Mouse (Mus musculus) limb, embryonic 13.5 days (tissue): ENCODE results near the gene Galr3. TPM values are rescaled to one million over a fixed set of nuclear protein-coding genes. Genes with fewer than 3 reads are reported as not detected.

ENCODE experiments used
- ATAC-seq: fragments of 200-750 bp; cut with Nextera tagmentation; 2 replicates; pipeline ENCODE4 v1.8.0; 2017; ENCODE audit warnings: low read depth, moderate number of reproducible peaks, moderate TSS enrichment; ENCODE audit not compliant: low FRiP score
- H3K27ac ChIP-seq: fragments of 300-500 bp; sonication (generic); 2 replicates; pipeline ENCODE4 v1.5.1; 2015; ENCODE audit warnings: inconsistent platforms, mild to moderate bottlenecking, moderate library complexity
- H3K27me3 ChIP-seq: fragments of 300-500 bp; sonication (generic); 2 replicates; pipeline ENCODE4 v1.6.1; 2015; ENCODE audit warnings: mild to moderate bottlenecking, inconsistent platforms
- H3K36me3 ChIP-seq: fragments of 300-500 bp; sonication (generic); 2 replicates; pipeline ENCODE4 v1.6.1; 2015; ENCODE audit warnings: inconsistent platforms, mild to moderate bottlenecking, moderate library complexity
- H3K4me1 ChIP-seq: fragments of 300-500 bp; sonication (generic); 2 replicates; pipeline ENCODE4 v1.6.1; 2015; ENCODE audit warnings: inconsistent platforms
- H3K4me2 ChIP-seq: fragments of 300-500 bp; sonication (generic); replicated peaks from 2 replicates; pipeline ENCODE4 v1.6.1; 2015; ENCODE audit warnings: inconsistent platforms, mild to moderate bottlenecking, moderate library complexity
- H3K4me3 ChIP-seq: fragments of 300-500 bp; sonication (generic); 2 replicates; pipeline ENCODE4 v1.5.1; 2015; ENCODE audit warnings: moderate library complexity, mild to moderate bottlenecking, inconsistent platforms
- H3K9ac ChIP-seq: fragments of 300-500 bp; sonication (generic); 2 replicates; pipeline ENCODE4 v1.6.1; 2015; ENCODE audit warnings: mild to moderate bottlenecking, inconsistent platforms
- H3K9me3 ChIP-seq: fragments of 300-500 bp; sonication (generic); 2 replicates; pipeline ENCODE4 v1.6.1; 2016; ENCODE audit warnings: inconsistent platforms
- WGBS: fragments of 180-500 bp; shearing (Covaris S2); methylation state at CpG from one replicate; pipeline ENCODE4 v1.1.7; 2015; 5-methylcytosine and 5-hydroxymethylcytosine counted together
- polyA plus RNA-seq: library from polyadenylated mRNA; unstranded; fragments of >200 nt; fragmentation: Nextera tagmentation; extraction: Ambion mirVana; gene quantifications from 2 replicates; pipeline ENCODE4 v1.2.1, GENCODE M21; 2015

Galr3 gene
- polyA plus RNA-seq: not detected in 2 replicates

DNA sequence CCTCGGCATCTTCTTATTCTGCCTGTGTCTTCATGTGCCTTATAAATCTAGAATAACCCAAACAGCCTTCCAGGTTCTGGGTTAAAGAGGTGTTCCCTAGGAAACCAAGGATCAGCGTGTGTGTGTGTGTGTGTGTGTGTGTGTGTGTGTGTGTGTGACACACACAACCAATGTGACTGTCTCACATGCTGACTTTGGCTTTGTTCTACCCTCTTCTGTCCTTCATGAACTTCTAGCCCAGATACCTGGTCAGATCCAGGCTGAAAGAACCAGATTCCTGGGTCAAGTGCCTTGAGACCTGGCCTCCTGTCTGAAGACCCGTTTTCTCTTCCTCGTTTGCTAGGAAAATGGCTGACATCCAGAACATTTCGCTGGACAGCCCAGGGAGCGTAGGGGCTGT lies at the start of gene Galr3:
Gene Galr3, plus strand, starts transcription at position 301 of the 400 bp plus-strand sequence.
- peaks cover 50% of the 10 kb centered on the region for H3K4me1 ChIP-seq
- H3K9ac ChIP-seq: peak within 1 kb of the TSS; percentile 68
- peaks cover 10% of the 10 kb centered on the region for H3K36me3 ChIP-seq
- H3K27me3 ChIP-seq: peaks cover 38% of the 10 kb centered on the region
- WGBS: 72% methylated on average over 6 of the region's 6 CpGs
- no peaks in the 10 kb centered on the region for H3K9me3 ChIP-seq
- H3K4me2 ChIP-seq: peak within 1 kb of the TSS; percentile 99
- peak within 1 kb of the TSS; percentile 61 for H3K4me3 ChIP-seq
- no peak within 1 kb of the TSS for H3K27ac ChIP-seq
- ATAC-seq: no peak

DNA sequence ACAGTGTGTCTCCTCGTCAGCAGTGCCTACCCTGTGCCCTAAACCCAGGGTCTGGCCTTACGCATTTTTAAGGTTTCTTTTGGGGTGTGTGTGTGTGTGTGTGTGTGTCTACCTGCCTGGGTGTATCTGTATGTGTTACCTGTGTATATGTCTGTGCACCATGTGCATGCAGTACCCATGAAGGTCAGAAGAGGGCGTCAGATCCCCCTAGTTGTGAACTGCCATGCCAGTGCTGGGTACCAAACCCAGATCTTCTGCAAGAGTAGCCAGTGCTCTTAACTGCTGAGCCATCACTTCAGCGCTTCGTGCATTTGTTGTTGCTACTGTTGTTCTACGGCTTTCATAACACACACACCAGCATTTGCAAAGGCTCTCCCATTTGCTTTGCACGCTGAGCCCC lies 49.5 kb upstream of the Galr3 start:
- Histone ChIP-seq H3K27me3 (no peaks in the 10 kb centered on the region), H3K9ac (no peak overlapping the region), H3K4me1 (peaks cover 12% of the 10 kb centered on the region), H3K4me2 (no peak overlapping the region), H3K4me3 (no peak overlapping the region), H3K36me3 (peaks cover 98% of the 10 kb centered on the region), H3K27ac (no peak overlapping the region), H3K9me3 (no peaks in the 10 kb centered on the region)
- no peak for ATAC-seq
- WGBS: 95% methylated on average over 7 of the region's 7 CpGs

DNA sequence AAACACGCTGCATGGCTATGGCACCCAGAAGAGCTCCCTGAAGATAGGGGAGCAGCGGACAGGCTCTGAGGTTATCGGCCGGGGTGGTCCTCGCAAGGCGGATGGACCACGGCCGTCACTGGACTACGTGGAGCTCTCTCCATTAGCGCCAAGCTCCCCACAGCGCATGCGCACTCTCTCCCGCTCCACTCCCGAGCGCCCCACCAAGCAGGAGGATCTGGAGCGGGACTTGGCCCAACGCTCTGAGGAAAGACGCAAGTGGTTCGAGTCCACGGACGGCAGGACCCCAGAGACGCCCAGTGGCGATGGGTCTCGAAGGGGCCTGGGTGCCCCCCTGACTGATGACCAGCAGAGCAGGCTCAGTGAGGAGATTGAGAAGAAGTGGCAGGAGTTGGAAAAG lies 48.8 kb upstream of the Galr3 start:
- H3K4me3 ChIP-seq: no peak overlapping the region
- no peaks in the 10 kb centered on the region for H3K27me3 ChIP-seq
- peaks cover 99% of the 10 kb centered on the region for H3K36me3 ChIP-seq
- no peak overlapping the region for H3K4me2 ChIP-seq
- H3K9me3 ChIP-seq: no peaks in the 10 kb centered on the region
- no peak overlapping the region for H3K9ac ChIP-seq
- WGBS: 95% methylated on average over 24 of the region's 24 CpGs
- H3K27ac ChIP-seq: no peak overlapping the region
- no peak for ATAC-seq
- H3K4me1 ChIP-seq: peaks cover 9% of the 10 kb centered on the region

DNA sequence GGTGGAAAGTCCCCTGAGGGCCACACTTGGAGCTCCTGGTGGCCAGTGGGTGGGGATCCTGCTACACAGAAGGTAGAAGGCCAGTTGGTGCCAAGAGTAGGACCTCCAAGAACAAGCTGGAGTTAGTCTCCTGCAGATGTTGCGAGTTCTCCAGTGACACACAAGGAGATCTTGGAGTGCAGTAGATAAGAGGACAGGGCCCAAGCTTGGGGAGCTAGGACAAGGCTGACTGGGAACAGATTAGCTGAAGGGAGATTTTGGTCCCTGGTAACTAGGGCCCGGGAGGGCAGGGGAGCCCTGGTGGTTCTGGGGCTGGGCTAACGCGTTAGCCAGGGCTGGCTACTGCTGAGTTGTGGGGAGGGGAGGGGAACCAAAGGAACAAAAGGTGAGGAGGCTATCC lies 45.8 kb upstream of the Galr3 start:
- Histone ChIP-seq H3K27me3 (no peaks in the 10 kb centered on the region), H3K4me2 (no peak overlapping the region), H3K9me3 (no peaks in the 10 kb centered on the region), H3K27ac (no peak overlapping the region), H3K4me1 (no peaks in the 10 kb centered on the region), H3K36me3 (peaks cover 99% of the 10 kb centered on the region), H3K4me3 (no peak overlapping the region), H3K9ac (no peak overlapping the region)
- 89% methylated on average over 4 of the region's 4 CpGs for WGBS
- no peak for ATAC-seq

GRCm38 (mm10) chr15:78996663-78997062 lies 45.0 kb upstream of the Galr3 start:
- peaks cover 99% of the 10 kb centered on the region for H3K36me3 ChIP-seq
- no peak overlapping the region for H3K4me2 ChIP-seq
- no peak overlapping the region for H3K4me3 ChIP-seq
- no peak for ATAC-seq
- no peaks in the 10 kb centered on the region for H3K27me3 ChIP-seq
- no peak overlapping the region for H3K27ac ChIP-seq
- 81% methylated on average over 3 of the region's 3 CpGs for WGBS
- no peak overlapping the region for H3K9ac ChIP-seq
- H3K4me1 ChIP-seq: no peaks in the 10 kb centered on the region
- H3K9me3 ChIP-seq: no peaks in the 10 kb centered on the region

GRCm38 (mm10) chr15:78998348-78998747 lies 43.3 kb upstream of the Galr3 start:
- ATAC-seq: no peak
- Histone ChIP-seq H3K4me1 (no peaks in the 10 kb centered on the region), H3K9me3 (no peaks in the 10 kb centered on the region), H3K36me3 (peaks cover 99% of the 10 kb centered on the region), H3K27me3 (no peaks in the 10 kb centered on the region), H3K9ac (no peak overlapping the region), H3K27ac (peak overlapping the region; percentile 34; the same call in 1 of the 2 replicates), H3K4me2 (no peak overlapping the region), H3K4me3 (no peak overlapping the region)
- 68% methylated on average over 8 of the region's 8 CpGs for WGBS

DNA sequence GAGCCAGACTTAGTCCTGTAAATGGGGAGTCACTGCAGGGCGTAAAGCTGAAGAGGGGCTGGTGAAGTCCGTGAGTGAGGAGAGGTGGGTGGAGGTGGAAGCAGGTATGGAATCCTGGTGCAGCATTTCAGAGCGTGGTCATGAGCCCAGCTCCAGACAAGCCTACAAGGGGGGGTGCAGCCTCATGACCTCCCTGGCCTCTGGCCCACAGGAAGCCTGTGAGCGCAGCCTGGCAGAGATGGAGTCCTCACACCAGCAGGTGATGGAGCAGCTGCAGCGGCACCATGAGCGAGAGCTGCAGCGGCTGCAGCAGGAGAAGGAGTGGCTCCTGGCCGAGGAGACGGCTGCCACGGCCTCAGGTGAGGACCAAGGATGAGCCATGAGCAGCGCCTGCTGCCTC lies 42.1 kb upstream of the Galr3 start:
- H3K27ac ChIP-seq: peak overlapping the region; percentile 28; the same call in 1 of the 2 replicates
- 82% methylated on average over 11 of the region's 11 CpGs for WGBS
- ATAC-seq: no peak
- H3K9me3 ChIP-seq: no peaks in the 10 kb centered on the region
- H3K4me2 ChIP-seq: no peak overlapping the region
- no peak overlapping the region for H3K9ac ChIP-seq
- no peak overlapping the region for H3K4me3 ChIP-seq
- H3K27me3 ChIP-seq: no peaks in the 10 kb centered on the region
- H3K36me3 ChIP-seq: peaks cover 99% of the 10 kb centered on the region
- H3K4me1 ChIP-seq: no peaks in the 10 kb centered on the region

GRCm38 (mm10) chr15:79000357-79000791 lies 41.3 kb upstream of the Galr3 start:
- Histone ChIP-seq H3K9me3 (no peaks in the 10 kb centered on the region), H3K4me2 (no peak overlapping the region), H3K9ac (no peak overlapping the region), H3K4me3 (no peak overlapping the region), H3K36me3 (peaks cover 99% of the 10 kb centered on the region), H3K27ac (no peak overlapping the region), H3K27me3 (no peaks in the 10 kb centered on the region), H3K4me1 (no peaks in the 10 kb centered on the region)
- ATAC-seq: no peak
- 76% methylated on average over 7 of the region's 7 CpGs for WGBS

GRCm38 (mm10) chr15:79001559-79001958 lies 40.1 kb upstream of the Galr3 start:
- no peak for ATAC-seq
- no peak overlapping the region for H3K9ac ChIP-seq
- H3K4me1 ChIP-seq: no peaks in the 10 kb centered on the region
- H3K4me3 ChIP-seq: no peak overlapping the region
- no peaks in the 10 kb centered on the region for H3K9me3 ChIP-seq
- peaks cover 99% of the 10 kb centered on the region for H3K36me3 ChIP-seq
- no peak overlapping the region for H3K4me2 ChIP-seq
- no peak overlapping the region for H3K27ac ChIP-seq
- WGBS: 89% methylated on average over 5 of the region's 5 CpGs
- no peaks in the 10 kb centered on the region for H3K27me3 ChIP-seq

- no peak for ATAC-seq
- Histone ChIP-seq H3K9me3 (no peaks in the 10 kb centered on the region), H3K9ac (no peak overlapping the region), H3K27ac (no peak overlapping the region), H3K27me3 (no peaks in the 10 kb centered on the region), H3K36me3 (peaks cover 99% of the 10 kb centered on the region), H3K4me2 (no peak overlapping the region), H3K4me3 (no peak overlapping the region), H3K4me1 (no peaks in the 10 kb centered on the region)
- WGBS: 43% methylated on average over 19 of the region's 19 CpGs
Observed at GRCm38 (mm10) chr15:79002036-79002435, 39.6 kb upstream of the Galr3 start.

- Histone ChIP-seq H3K9me3 (no peaks in the 10 kb centered on the region), H3K27me3 (no peaks in the 10 kb centered on the region), H3K27ac (no peak overlapping the region), H3K4me3 (no peak overlapping the region), H3K36me3 (peaks cover 97% of the 10 kb centered on the region), H3K9ac (no peak overlapping the region), H3K4me2 (no peak overlapping the region), H3K4me1 (no peaks in the 10 kb centered on the region)
- WGBS: 88% methylated on average over 3 of the region's 3 CpGs
- no peak for ATAC-seq
Observed at GRCm38 (mm10) chr15:79003079-79003478, 38.6 kb upstream of the Galr3 start.

DNA sequence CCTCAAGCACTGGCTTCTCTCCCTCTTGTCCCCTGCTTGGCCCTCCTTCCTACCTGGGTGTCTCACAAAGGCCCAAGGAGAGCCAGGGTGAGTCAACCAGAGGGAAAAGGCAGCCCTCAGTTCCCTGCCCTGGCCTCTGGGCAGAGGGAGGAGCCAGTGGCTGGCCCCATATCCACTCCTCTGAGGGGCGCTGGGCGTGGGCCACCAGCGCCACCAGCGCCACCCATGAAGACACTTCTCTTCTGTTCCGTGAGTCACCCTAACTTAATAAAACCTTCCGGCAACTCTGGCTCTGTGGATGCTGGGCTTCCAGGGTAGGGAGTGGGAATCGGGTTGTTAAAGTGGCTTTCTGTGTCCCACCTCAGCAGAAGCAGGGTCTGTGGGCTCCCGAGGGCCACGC lies 36.1 kb upstream of the Galr3 start:
- H3K9me3 ChIP-seq: no peaks in the 10 kb centered on the region
- H3K4me1 ChIP-seq: no peaks in the 10 kb centered on the region
- H3K36me3 ChIP-seq: peaks cover 77% of the 10 kb centered on the region
- H3K27me3 ChIP-seq: no peaks in the 10 kb centered on the region
- H3K4me3 ChIP-seq: no peak overlapping the region
- H3K4me2 ChIP-seq: no peak overlapping the region
- H3K27ac ChIP-seq: no peak overlapping the region
- no peak for ATAC-seq
- 91% methylated on average over 9 of the region's 9 CpGs for WGBS
- H3K9ac ChIP-seq: no peak overlapping the region

DNA sequence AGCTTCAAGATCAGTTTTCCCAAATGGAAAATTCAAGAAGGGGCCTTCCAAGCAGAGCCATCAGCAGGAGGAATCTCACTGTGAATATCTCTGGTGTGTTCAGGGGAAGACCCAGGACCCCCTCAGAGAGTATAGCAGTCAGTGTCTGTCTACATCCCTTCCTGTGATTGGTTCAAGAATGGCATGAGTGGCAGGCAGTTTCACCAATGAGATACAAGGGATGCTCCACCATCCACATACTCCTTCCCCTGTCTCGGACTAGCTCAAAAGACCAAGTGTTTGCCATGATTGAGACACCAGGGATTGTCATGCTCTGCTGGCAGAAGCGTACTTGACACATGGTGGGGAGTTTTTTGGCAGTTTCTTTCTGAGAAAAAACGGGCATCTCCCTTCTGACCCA lies 35.0 kb upstream of the Galr3 start:
- Histone ChIP-seq H3K4me1 (no peaks in the 10 kb centered on the region), H3K4me3 (no peak overlapping the region), H3K27ac (no peak overlapping the region), H3K4me2 (no peak overlapping the region), H3K9ac (no peak overlapping the region), H3K36me3 (peaks cover 67% of the 10 kb centered on the region), H3K27me3 (no peaks in the 10 kb centered on the region), H3K9me3 (no peaks in the 10 kb centered on the region)
- 74% methylated on average over 3 of the region's 3 CpGs for WGBS
- ATAC-seq: no peak
